Mouse (Mus musculus): ENCODE measurements around the gene P2ry14.

DNA sequence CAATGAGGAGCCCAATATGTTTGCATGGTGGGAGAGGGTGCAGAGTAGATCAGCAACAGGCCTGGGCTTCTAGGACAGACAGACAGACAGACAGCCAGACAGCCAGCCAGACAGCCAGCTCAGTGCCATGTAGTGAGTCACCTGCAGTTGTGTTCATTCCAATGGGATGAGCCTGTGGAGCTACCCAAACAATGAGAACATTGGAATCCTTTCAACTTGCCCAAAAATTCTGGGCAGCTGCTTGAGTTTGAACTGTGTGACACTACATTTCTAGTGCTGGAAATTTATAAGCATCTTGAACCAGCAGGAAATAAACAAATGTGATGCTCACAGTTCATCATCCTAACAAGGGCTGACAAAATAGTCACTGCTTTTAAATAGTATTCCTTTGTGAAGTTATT lies 13.8 kb downstream of the P2ry14 start:
- TF ChIP-seq CTCF (IDR thresholded peaks at IDR 0.05; ENCODE audit: borderline replicate concordance, control insufficient read depth, extremely low read depth, insufficient read depth, low read length, poor library complexity) (no peak), POLR2A (IDR thresholded peaks at IDR 0.05; ENCODE audit: control insufficient read depth, extremely low read depth, insufficient read depth, low read length, poor library complexity) (no peak)
